Mouse (Mus musculus) CD8-positive naive resting alpha-beta T cell, adult 2 months (primary cell): ENCODE measurements around the gene Nxn.
"Not testable (repeated sequence)": the region's sequence is repeated elsewhere in the genome, so short reads cannot be mapped to it uniquely, and the experiment has no call there.

ENCODE experiments used
- DNase-seq, 2 experiments: peaks; one replicate each; pipeline ENCODE4 v3.0.0; 2022; ENCODE audit warnings: low read depth in 2 of 2, low spot score in 2 of 2

The Nxn gene

GRCm38 (mm10) chr11:76217390-76217800, 181.5 kb downstream of the Nxn start, which contains the start of the genes Dbil5 and Gemin4:
Gene Dbil5 (plus strand): TSS chr11:76217608.
Gene Gemin4 (minus strand): TSS chr11:76217664.
- DNase-seq: peak; percentile 97 to 98

- DNase-seq: no peak
These were observed 182.1 kb downstream of the Nxn start for GRCm38 (mm10) chr11:76216681-76217389.

GRCm38 (mm10) chr11:76216049-76216540, 182.8 kb downstream of the Nxn start:
- no peak for DNase-seq

GRCm38 (mm10) chr11:76215011-76215410, 183.9 kb downstream of the Nxn start:
- DNase-seq: no peak

GRCm38 (mm10) chr11:76213841-76214240, 185.1 kb downstream of the Nxn start:
- no peak for DNase-seq

GRCm38 (mm10) chr11:76211595-76211994, 187.3 kb downstream of the Nxn start:
- DNase-seq: not testable (repeated sequence)

GRCm38 (mm10) chr11:76210228-76210985, 188.5 kb downstream of the Nxn start:
- no peak for DNase-seq
